Mouse (Mus musculus): ENCODE measurements around the gene Parp14. TPM values are rescaled to one million over a fixed set of nuclear protein-coding genes. Genes with fewer than 3 reads are reported as not detected.
"Not testable (repeated sequence)": the region's sequence is repeated elsewhere in the genome, so short reads cannot be mapped to it uniquely, and the experiment has no call there.

Gene Parp14
- 10 to 100 TPM; 11.7 to 16.3 (median 15.5) TPM for total RNA-seq (2022)

DNA sequence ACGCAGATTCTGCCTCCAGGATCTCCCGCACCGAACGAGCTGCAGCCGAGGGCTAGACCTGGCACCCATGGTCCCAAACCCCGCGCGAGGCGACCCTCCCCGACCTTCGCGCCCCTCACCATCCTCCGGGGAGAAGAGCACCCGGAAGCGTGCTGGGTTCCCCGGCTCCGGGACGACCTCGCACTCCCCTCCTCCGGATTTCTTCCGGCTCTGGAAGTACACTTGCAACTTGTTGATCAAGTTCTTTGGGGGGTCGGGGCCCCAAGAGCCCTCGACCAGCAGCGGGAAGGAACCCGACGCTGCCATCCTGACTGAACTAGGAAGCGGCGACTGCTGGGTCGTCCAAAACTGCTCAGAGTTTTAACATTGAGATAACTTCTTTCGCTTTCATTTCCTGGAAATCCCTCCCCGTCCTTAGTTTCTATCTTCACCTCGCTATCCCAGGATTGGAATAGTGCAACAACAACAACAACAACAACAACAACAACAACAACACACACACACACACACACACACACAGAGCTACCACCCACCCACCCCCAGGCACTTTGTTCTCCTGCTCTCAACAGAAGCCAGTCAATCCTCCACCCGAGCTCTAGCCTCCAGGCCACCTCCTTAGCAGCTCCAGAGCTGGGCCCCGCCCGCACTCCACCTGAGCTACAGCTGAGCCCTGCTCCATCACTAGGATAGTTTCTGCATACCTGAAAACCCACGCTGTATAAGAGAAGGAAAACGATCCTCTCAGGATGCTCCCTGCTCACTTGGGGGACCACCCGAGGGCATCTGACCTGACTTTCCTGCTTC, at the start of gene Parp14:
TSS of gene Parp14 (minus strand) at position 497 of the 804 bp plus-strand sequence.
- DNase-seq: peak; percentile 25

DNA sequence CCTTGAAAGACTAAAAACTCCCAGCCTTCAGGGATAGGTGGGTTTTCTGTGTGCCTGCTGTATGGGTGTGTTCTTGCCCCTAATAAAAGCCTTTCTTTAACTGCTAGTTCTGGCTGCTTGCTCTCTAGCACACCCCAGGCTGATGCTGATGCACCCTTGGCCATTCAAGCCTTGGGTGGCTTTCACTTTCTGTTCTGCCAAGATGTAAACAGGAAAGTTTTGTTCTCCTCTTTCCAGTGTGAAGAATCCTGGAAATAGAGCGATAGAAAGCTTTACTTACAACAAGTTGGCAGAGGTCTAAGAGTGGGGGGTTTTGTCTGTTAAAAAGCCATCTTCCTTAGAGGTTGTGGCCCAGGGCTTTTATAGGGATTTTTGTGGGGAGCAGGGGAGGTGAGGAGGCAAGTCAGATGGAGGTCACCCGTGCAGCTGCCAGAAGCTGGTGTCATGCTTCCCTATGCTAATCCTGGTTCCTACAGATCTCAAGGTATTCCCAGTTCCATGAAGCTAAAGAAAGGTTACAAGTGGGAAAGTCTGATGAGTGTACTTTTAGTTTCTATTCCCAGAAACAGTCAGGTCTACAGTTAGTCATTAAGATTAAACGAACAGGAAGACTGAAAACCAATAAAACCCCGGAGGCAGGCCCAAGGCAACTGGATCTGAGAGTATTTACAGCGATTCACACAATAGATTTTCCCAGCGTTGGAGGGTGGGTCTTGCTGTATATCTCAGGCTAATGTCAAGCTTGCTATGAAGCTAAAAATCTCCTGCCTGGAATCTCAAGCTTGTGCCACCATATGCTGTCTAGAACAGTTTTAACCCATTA, 47.6 kb upstream of the Parp14 start:
- DNase-seq: no peak

DNA sequence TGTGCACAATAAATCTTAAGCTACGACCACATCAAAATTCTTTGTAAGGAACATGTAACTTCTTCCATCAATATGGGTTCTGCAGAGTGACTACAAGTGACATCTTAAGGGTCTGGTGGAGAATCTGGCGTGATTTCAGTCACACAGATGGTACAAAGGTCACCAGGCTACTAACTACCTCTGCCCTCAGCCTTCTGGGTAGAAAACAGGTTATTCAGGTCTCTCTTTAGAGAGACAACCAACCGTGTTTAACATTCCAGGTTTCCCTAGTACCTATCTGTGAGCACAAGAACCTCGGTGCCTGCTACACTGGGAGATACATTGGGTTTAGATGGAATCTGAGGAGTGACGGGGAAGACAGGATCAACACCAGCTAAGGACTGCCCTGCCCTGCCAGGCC, 43.0 kb upstream of the Parp14 start:
- DNase-seq: no peak

- no peak for DNase-seq
Observed at GRCm38 (mm10) chr16:35913526-35913925, 42.2 kb upstream of the Parp14 start.

DNA sequence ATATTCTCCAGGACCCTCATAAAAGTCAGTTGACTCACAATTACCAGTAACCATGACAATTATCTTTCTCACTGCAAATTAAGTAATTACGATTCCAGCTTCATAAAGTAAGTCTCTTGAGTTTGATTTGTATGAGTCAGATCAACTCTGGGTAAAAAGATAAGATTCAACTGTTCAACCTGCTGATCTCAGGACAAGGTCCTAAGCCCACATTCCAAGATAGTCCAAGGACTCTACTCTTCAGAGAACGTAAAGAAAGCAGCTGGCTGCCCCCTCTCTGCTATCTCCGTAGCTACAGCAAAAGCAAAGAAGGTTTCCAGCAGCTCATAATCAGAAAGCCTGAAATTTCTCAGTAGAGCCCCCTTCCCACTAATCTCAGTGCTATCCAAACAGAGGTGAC, 40.1 kb upstream of the Parp14 start:
- DNase-seq: no peak

DNA sequence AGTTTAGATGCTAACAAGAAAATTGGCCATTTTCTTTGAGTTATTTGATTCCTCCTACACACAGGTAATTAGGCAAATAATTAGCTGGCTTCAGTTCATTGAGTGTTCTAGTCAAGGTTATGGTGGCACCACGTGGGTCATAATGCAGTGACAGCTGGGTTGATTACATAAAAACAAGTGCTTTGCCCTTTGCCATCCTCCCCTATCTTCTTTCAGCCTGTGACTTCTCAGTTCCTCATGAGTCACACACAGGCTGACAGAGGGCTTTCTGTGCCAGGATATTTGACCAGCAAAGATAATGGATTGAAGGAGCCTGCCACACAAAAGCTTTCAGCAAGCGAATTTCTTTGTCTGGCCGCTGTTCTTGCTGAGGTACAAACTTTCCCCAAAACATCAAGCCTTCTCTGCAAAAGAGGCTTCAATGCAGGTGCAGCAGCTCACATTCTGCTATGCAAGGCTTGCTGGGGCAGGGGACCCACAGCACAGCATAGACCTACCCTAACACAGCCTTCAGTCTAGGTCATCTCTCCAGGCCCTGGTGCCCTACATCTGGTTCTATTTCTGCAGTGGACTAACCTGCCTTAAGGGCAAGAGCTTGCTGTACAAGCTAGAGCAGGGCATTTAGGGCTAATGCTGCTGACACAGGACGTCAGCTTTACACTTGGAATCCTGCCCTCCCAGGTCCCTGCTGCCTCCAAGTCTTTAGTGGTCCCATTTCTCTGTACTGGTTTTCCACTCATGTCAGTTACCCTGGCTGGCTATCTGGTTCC, 36.3 kb upstream of the Parp14 start:
- DNase-seq: peak; percentile 47

- DNase-seq: no peak
Observed at GRCm38 (mm10) chr16:35906887-35907286, 35.5 kb upstream of the Parp14 start.

DNA sequence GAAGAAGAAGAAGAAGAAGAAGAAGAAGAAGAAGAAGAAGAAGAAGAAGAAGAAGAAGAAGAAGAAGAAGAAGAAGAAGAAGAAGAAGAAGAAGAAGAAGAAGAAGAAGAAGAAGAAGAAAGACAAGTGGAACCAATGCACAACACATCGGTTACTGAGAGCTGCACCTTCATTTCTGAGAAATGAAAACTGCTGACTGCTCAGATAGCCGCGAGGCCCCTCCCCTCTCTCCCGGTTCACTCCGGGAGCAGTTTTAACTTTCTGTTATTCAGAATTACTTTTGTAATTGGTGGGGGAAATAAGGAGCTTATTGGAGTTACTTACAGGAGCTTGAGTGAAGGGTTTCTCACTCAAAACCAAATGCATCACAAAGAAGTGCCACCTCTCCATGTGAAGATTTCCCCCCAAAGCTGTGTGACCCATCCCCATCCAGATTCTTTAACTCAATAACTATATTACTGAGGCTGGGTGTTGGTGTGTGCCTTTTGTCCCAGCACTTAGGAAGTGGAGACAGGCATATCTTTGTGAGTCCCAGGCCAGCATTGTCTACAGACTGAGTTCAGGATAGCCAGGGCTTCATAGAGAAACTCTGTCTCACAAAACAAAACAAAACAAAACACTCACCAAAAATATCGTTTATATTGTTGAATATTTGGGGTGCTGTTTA, 34.6 kb upstream of the Parp14 start:
- DNase-seq: no peak

DNA sequence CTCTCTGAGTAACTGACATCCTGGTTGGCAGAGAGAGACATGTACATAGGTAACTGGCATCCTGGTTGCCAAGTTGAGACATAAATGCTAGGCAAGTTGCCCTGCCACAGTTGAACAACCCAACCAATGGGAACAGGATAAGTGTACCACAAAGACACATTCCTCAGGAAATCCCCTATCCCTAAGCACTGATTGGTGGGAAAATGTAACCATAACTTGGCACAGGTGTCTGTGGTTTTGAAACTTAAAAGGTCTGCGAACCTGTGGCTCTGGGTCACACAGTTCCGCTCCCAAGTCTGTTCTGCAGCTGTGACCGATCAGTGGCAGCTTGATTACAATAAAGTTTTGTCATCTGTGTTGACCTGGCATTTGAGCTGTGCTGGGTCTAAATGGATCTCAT, 34.0 kb upstream of the Parp14 start:
- DNase-seq: no peak

DNA sequence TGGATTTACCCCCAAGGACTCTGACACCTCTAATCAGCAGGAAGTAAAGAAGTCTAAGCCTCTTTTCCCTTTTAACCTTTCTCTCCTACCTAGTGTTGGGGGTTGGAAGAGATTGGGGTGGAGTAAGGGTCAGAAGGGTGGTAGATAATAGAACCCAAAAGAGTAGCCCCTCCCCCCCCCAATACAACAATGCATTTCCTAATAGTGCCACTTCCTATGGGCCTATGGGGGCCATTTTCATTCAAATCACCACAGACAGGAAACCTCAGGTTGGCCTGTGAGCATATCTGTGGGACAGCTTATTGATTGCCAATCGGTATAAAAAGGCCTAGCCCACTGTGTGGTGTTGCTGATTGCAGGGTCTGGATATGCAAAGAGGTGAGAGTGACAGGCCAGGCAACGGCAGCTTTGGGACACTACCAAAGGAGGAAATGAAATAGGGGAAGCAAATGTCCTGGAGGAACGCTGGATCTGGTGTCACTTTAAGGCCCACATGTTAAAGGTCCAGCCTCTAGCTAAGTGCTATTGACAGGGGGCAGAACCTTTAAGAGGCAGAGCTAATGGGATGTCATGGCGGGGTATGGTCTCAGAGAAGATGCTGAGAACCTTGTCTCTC, 32.9 kb upstream of the Parp14 start:
- no peak for DNase-seq

DNA sequence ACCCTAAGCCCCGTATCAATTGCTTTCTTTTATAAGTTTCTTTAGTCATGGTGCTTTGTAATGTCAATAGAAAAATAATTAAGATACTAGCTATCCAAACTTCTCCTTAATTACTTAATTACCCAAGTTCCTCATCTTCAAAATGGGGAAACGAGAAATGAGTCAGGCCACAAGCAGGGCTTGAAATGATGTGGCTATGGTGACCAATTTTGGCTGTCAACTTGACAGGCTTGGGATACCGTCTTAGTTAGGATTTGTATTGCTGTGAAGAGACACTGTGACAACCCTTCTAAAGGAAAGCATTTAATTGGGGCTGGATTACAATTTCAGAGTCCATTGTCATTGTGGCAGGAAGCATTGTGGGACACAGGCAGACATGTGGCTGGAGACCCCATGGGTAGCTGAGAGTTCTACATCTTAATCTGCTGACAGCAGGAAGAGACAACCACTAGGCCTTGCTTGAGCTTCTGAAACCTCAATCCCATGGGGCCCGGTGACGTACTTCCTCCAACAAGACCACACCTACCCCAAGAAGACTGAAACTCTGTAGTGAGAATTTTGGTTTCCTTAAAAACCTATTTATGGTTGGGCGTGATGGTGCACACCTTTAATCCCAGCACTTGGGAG, 31.8 kb upstream of the Parp14 start:
- DNase-seq: no peak

GRCm38 (mm10) chr16:35900541-35900940, 29.2 kb upstream of the Parp14 start:
- no peak for DNase-seq

GRCm38 (mm10) chr16:35894997-35895396, 23.7 kb upstream of the Parp14 start:
- no peak for DNase-seq

GRCm38 (mm10) chr16:35891603-35892002, 20.3 kb upstream of the Parp14 start:
- not testable (repeated sequence) for DNase-seq

- no peak for DNase-seq
Observed at GRCm38 (mm10) chr16:35890645-35891044, 19.3 kb upstream of the Parp14 start.

DNA sequence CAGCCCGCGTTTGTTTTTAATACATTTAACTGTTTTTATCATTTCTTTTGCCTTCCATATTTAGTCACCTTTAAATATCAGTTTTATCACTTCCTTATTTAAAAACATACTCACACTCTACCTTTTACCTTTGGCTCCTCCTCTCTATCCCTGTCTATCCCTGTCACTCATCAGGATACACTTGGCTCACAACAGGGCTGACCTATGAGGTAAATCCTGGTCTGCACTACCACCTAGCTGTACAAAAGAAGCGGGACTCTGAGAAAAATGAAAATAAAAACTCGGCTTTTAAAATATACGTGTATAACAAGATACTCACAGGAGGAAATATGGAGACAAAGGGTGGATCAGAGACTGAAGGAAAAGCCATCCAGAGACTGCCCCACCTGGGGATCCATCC, 17.6 kb upstream of the Parp14 start:
- DNase-seq: no peak

GRCm38 (mm10) chr16:35888174-35888573, 16.8 kb upstream of the Parp14 start:
- DNase-seq: no peak

- DNase-seq: peak; percentile 56
Observed at GRCm38 (mm10) chr16:35874416-35874815, 3.1 kb upstream of the Parp14 start.

GRCm38 (mm10) chr16:35872410-35873006, 1.2 kb upstream of the Parp14 start:
- no peak for DNase-seq

DNA sequence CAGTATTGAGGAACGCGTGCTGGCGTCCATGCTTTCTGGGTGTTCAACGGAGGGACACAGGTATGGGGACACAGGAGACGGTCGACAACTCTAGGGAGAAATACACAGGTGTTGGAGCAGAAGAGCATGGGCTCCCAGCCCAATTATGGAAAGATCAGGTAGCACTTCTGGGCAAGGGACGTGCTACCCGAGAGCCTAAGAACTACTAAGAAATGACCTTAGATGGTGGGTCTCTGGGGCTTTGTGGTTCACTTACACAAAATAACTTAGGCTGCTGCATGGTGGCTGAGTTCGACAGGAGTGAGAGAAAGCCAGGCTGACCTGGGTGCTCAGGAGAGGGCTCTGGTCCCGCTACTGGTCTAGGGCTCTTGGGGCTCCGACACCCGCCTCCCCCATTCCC, 554 bp upstream of the Parp14 start:
- DNase-seq: no peak

DNA sequence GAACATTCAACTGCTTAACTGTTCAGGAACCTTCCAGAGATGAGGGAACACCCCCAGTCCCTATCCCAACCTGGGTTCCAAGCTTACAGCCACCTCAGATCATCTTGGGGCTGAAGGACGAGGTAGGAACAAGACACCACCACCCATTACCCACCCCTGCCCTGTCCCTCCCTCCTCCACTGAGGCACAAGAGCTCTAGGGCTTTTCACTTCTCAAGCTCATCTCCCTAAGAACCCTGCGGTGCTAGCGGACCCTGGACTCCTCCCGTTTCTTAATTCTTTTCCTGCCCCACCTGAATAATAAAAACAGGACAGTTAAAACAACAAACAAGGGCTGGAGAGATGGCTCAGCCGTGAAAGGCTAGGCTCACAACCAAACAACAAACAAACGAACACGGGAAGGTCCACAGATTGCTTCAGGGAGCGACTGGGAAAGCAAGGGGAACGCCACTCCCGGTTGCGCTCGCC, 730 bp downstream of the Parp14 start:
- DNase-seq: peak; percentile 13
